Mouse (Mus musculus) neural tube, embryonic 10.5 days (tissue): ENCODE measurements around the gene Sh2d7.
A peak's percentile ranks its signal among the peaks of the same experiment; 100 is the strongest.
"Not testable (repeated sequence)": the region's sequence is repeated elsewhere in the genome, so short reads cannot be mapped to it uniquely, and the experiment has no call there.

Experiments used
- DNase-seq: peaks from one replicate; pipeline ENCODE4 v3.0.0-alpha.2; 2017; ENCODE audit warnings: low spot score; ENCODE audit errors: extremely low spot score

Sh2d7 gene

GRCm38 (mm10) chr9:54544212-54544953 is 5.6 kb downstream of the Sh2d7 start:
- DNase-seq: no peak

GRCm38 (mm10) chr9:54544954-54545315 is 6.2 kb downstream of the Sh2d7 start:
- DNase-seq: no peak

GRCm38 (mm10) chr9:54547536-54547935 is 8.8 kb downstream of the Sh2d7 start:
- peak; percentile 61 for DNase-seq

GRCm38 (mm10) chr9:54549433-54549832 is 10.6 kb downstream of the Sh2d7 start:
- DNase-seq: no peak

- DNase-seq: no peak
These were observed 13.6 kb downstream of the Sh2d7 start for GRCm38 (mm10) chr9:54552409-54552808.

- no peak for DNase-seq
These were observed 16.3 kb downstream of the Sh2d7 start for GRCm38 (mm10) chr9:54555044-54555443.

GRCm38 (mm10) chr9:54558731-54559130 is 19.9 kb downstream of the Sh2d7 start:
- DNase-seq: no peak

GRCm38 (mm10) chr9:54559771-54560471 is 21.1 kb downstream of the Sh2d7 start, which contains the start of gene Cib2:
Gene Cib2, minus strand, starts transcription at chr9:54560218.
- peak; percentile 86 for DNase-seq

GRCm38 (mm10) chr9:54560831-54561601 is 22.2 kb downstream of the Sh2d7 start:
- DNase-seq: no peak

GRCm38 (mm10) chr9:54566958-54567357 is 28.2 kb downstream of the Sh2d7 start:
- DNase-seq: no peak

- no peak for DNase-seq
These were observed 29.9 kb downstream of the Sh2d7 start for GRCm38 (mm10) chr9:54568732-54569131.

GRCm38 (mm10) chr9:54571130-54571839 is 32.5 kb downstream of the Sh2d7 start:
- no peak for DNase-seq

GRCm38 (mm10) chr9:54583712-54584111 is 44.9 kb downstream of the Sh2d7 start:
- DNase-seq: no peak

- not testable (repeated sequence) for DNase-seq
These were observed 45.3 kb downstream of the Sh2d7 start for GRCm38 (mm10) chr9:54584127-54584526.

- DNase-seq: no peak
These were observed 47.0 kb downstream of the Sh2d7 start for GRCm38 (mm10) chr9:54585839-54586198.

- DNase-seq: peak; percentile 98
These were observed 47.6 kb downstream of the Sh2d7 start, which contains the start of gene Idh3a for GRCm38 (mm10) chr9:54586199-54587061. Gene Idh3a, plus strand, starts transcription at chr9:54586334.

GRCm38 (mm10) chr9:54587863-54588262 is 49.1 kb downstream of the Sh2d7 start:
- DNase-seq: no peak

GRCm38 (mm10) chr9:54593652-54594051 is 54.9 kb downstream of the Sh2d7 start:
- not testable (repeated sequence) for DNase-seq
